Mouse (Mus musculus) thymus, postnatal 36 days (tissue): ENCODE results near the gene Nhlh1.

Experiments used
- DNase-seq, 2 experiments: peaks; one replicate each; pipeline ENCODE4 v3.0.0; 2022; ENCODE audit warnings: mixed read lengths in 2 of 2

Nhlh1 gene

GRCm38 (mm10) chr1:172053541-172054440, 3.6 kb downstream of the Nhlh1 start:
- DNase-seq, result no peak

GRCm38 (mm10) chr1:172052766-172053279, 4.5 kb downstream of the Nhlh1 start:
- DNase-seq, result no peak

DNA sequence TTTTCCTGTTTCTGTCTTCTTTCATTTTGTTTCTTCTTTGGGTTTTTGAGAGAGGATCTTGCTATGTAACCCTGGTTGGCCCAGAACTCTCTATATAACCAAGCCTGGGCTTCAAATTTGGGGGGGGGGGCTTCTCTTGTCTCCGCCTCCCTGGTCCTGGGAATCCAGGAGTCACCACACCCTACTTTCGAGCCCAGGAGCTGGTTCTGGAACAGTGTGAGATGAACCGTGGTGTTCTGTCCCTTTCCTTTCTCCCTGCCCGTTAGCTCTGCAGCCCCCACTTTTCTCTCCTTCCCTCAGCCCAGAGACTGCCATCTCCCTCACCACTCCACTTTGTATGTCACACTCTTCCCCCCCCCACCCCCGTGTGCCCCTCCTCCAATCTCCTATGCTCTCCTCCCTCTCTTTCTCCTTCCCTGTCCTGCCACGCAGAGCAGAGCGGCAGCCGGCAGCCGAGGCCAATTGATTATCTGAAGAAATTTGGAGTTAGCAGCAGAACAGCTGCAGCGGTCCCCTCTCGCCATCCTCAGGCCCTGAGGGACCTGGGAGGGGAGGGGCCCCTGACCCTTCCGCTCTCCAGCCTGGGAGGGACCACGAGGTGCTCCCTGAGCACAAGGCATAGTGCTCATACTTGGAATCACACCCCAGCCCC, 8.1 kb downstream of the Nhlh1 start:
- no peak for DNase-seq

DNA sequence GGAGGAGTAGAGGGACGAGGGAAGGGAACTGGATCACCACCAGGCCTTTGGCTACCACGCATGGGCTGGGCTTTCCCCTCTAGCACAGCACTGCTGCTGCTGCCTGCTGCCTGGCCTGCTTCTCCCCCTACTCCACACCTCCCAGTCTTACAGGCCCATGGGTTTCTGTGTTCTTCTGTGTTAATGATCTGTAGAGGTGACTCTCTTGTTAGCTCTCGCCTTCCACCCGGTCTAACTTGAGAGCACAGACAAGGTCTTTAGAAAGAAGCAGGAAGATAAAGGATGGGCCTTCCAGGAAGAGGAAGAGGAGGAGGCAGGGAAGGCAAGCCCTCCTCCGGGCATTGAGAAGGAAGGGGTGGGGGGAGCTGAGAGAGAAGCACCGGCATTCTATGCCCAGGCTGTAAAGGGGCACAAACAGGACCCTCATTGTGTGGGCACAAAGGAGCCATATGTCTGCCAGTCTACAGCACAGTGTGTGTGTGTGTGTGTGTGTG, 9.1 kb downstream of the Nhlh1 start:
- no peak for DNase-seq

GRCm38 (mm10) chr1:172046938-172047337, 10.4 kb downstream of the Nhlh1 start:
- peak; percentile 70 to 74 for DNase-seq

DNA sequence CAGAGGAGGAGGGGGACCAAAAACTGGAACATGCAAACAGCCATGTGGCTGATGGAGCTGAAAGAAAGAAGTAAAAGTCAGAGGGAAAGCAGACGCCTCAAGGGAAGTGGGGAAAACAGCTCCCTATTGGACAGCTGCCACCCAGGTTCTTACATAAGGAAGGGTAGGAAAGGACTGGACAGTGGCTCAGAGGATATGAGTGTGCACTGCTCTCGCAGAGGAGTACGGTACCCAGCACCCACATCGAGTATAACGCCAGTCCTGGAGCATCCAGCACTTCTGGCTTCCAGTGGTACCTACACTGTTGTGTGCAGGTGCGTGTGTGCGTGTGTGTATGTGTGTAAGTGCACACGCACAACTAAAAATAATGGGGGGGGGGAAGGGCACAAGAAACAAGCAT, 11.0 kb downstream of the Nhlh1 start:
- DNase-seq, result no peak

- no peak for DNase-seq
Observed at GRCm38 (mm10) chr1:172029914-172030313, 27.5 kb downstream of the Nhlh1 start.

DNA sequence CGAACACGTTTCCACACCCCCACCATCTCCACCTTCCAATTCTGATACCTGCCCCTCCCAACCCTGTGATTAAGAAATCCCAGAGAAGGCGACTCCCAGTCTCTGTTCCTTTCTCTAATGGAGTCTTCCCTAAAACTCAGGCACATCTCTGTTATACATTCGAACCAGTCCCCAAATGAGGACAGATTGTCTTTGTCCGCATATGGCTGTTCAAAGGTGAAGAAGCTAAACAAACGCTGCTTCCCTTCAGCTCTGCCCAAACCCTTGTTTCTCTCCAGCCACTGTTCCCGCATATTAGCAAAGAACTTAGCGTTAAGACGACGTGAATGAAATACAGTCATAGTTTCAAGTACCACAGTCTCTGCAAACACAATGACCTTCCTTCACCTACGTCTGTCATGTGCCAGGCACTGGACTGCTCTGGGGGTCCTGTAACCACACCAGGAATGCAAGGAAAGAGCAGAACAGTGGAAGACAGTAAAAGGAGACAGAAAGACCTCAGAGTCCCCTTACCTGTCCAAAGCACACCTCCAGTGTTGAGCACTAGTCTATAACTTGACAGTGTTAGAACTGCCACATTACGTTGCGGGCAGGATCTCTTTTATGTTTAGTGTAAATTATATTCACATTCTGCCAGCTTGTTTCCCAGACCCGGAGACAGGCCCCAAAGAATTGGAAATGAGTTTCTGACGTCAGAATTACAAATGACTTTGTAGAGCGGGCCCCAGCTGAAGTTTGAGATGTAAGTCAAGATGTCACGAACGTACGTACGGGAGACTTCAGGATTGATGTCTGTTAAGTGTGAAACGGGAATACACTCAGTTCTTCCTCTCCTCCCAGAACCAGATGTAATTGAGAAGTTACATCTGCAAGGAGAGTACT, 28.7 kb downstream of the Nhlh1 start, which contains the start of gene Vangl2:
Gene Vangl2, minus strand, starts transcription at position 51 of the 882 bp plus-strand sequence.
- DNase-seq, result no peak

DNA sequence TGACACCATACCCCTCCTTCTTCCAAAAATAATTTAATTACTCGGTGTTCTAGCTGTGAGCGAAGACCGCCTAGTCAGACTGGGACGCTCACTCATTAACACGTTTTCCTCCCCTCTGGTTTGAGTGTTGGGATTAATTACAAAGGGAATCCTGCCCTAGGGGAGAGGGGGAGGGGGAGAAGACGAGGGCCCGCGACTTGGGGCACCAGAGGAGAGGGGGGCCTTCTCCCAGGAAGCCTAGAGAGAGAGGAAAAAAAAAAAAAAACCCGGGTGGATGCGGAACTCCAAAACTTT, 29.6 kb downstream of the Nhlh1 start:
- no peak for DNase-seq

GRCm38 (mm10) chr1:172027010-172027808, 30.2 kb downstream of the Nhlh1 start:
- peak; percentile 87 to 91 for DNase-seq

DNA sequence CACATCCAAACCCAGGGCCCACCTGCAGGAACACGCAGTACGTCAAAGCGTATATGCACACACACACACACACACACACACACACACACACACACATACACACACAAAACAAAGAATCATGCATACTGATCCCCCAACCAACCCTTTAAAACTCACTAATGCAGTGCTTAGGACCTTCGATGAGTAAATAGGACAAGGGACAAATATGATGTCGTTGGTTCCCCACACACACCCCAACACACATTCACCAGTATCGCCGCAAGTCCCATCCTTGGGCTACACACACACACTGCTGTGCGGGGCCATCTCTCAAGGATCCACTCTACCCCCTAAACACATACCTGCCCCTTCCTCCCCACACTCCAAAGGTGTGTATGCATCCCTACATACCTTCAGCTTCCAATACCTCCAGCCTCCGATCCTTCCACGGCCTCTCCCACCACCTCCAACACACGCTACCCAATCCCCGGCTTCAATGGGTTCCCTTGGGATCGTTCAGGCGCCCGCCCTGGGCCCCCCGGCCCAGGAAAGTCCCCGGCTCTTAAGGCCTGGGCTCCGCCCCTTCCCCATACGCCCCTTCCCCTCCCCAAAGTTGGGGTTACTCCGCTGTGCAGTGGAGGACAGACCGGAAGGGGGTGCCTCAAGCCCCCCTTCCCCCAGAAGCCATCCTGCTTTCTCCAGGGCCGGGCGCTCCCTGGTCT, 31.0 kb downstream of the Nhlh1 start:
- peak; percentile 61 to 76 for DNase-seq

- DNase-seq, result no peak
Observed at GRCm38 (mm10) chr1:172025201-172025904, 32.0 kb downstream of the Nhlh1 start.

DNA sequence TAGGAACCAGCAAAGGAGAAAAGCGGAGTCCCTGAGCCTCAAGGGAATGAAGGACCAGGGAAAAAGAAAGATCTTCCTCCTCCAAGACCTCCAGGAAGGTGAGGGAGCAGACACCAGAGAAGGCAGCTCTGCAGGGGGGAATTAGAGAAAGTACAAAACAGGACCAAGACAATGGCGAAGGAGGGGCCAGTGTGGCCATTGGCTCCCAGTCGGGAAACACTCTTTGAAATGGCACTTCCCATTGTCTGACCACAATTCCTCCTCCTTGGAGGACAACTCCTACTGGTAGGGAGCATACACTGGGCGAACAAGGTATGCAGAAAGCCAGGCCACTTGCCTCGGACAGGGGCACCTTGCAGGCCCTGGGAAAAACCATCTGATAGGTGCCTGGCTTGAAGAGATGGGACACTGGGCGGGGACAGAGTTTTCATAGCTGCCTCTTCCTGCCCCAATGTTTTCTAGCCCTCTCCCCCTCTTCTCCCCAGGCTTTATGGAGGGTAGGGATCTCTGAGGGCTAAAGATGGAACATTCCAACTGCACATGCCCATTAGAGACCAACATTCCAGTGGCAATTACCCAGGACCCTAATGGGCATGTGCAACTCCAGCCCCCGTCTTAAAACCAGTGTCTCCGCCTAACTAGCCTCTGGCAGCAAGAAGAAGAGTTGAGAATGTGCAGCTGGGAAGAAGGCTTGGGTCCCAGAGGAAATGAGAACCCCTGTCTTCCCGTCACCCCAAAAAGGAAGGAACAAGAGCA, 33.1 kb downstream of the Nhlh1 start:
- no peak for DNase-seq

GRCm38 (mm10) chr1:172019863-172020521, 37.4 kb downstream of the Nhlh1 start:
- DNase-seq, result no peak

DNA sequence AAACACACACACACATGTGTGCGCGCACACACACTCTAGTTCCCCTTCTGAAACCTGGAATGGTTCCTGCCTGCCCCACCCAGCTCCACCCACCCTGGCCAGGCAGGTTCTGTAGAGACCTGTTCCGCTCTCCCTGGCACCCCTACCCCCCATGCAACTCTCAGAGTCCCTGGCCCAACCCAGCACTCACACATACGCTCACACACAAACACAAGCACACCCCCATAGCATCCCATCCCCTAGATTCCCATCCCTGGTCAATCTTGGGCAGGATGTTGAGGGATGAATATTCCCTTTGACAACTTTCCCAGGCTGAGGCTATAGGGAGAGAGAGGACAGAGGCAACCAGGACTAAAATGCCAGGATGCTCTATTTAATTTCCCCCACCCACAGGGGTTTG, 38.0 kb downstream of the Nhlh1 start:
- DNase-seq, result no peak

- DNase-seq, result no peak
Observed at GRCm38 (mm10) chr1:172018336-172019311, 38.7 kb downstream of the Nhlh1 start.

DNA sequence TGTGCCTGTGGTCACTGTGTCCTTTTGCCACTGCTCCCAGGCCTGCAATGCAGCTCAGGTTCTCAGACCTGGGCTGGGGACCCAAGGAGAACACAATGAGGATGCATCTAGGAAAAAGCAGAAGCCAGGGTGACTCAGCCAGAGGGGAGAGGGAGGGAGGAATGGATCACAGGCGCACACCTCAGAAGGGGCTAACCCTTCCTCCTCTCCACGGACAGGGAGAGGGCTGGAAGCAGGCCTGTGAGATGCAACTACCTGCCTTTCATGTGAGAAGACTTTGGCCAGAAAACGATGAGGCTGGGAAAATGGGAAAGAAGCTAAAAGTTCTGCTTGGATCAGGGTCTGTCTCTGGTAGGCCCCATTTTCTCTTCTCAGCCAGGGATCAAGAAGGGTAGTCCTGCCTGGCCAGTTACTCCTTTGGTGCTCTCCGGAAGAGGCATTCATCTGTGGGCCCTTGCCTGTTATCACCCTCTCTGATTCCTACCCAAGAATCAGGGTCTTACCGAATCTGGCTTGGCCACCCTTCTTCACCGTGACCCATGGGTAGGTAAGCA, 39.8 kb downstream of the Nhlh1 start:
- no peak for DNase-seq
